Mouse (Mus musculus): Measurements from ENCODE around the gene Tbp. TPM values are rescaled to one million over a fixed set of nuclear protein-coding genes. Genes with fewer than 3 reads are reported as not detected.

Gene Tbp
- polyA plus RNA-seq, 1 experiment from 2014 or later: 46.6 TPM

Other genes starting within 250 kb of the Tbp start
- 8.4 and 8.7 TPM in 2 replicates for gene Dll1, start 123.0 kb upstream of the Tbp start, polyA plus RNA-seq (2014; fragmentation: Nextera tagmentation; extraction: Ambion mirVana)
- 23.1 and 24.7 TPM in 2 replicates for gene Fam120b, start 103.7 kb upstream of the Tbp start, polyA plus RNA-seq (2014; fragmentation: Nextera tagmentation; extraction: Ambion mirVana)
- 257 and 267 TPM in 2 replicates for gene Psmb1, start 137 bp upstream of the Tbp start, polyA plus RNA-seq (2014; fragmentation: Nextera tagmentation; extraction: Ambion mirVana)
- 39.7 and 41.5 TPM in 2 replicates for gene Pdcd2, start 27.4 kb downstream of the Tbp start, polyA plus RNA-seq (2014; fragmentation: Nextera tagmentation; extraction: Ambion mirVana)
- 0.46 and 1.1 TPM in 2 replicates for gene Prdm9, start 64.5 kb downstream of the Tbp start, polyA plus RNA-seq (2014; fragmentation: Nextera tagmentation; extraction: Ambion mirVana)
- 26.3 and 27.7 TPM in 2 replicates for gene Chd1, start 205.1 kb downstream of the Tbp start, polyA plus RNA-seq (2014; fragmentation: Nextera tagmentation; extraction: Ambion mirVana)